Mouse (Mus musculus): ENCODE data around the gene Pnma1. TPM values are rescaled to one million over a fixed set of nuclear protein-coding genes. Genes with fewer than 3 reads are reported as not detected.

Pnma1 gene
- polyA plus RNA-seq (2012; rRNA removed) = 0.70 and 0.77 TPM in 2 replicates

DNA sequence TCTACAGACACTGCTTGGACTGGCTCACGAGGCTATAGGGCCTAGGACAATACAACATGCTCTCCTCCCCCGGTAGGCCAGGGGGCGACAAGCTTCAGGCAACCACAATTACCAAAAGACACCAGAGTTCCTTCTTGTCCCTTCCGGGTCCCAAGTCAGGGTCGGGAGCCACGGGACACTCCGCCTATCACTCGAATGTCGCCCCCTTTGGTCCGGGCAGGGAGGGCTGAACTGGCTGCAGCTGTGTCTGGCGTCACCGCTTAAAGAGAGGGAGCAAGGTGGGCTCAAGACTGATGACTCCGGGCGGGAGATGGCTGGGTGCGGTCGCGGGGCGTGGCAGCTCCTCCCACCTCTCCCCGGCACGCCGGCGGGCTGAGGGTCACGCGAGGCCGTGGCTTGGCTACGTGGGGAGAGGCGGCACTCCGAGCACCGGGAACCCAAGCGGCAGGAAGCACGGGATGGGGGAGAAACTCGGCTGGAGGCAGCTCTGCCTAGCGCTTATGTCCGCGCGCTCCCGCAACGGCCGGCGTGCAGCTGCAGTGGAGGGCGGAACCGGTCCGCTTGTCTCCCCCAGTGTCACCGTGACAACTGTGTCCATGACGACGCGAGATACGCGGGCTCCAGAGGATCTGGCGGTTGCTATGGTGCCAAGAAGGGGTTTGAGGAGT lies at the start of gene Pnma1:
Gene Pnma1, minus strand, starts transcription at position 536 of the 668 bp plus-strand sequence.

DNA sequence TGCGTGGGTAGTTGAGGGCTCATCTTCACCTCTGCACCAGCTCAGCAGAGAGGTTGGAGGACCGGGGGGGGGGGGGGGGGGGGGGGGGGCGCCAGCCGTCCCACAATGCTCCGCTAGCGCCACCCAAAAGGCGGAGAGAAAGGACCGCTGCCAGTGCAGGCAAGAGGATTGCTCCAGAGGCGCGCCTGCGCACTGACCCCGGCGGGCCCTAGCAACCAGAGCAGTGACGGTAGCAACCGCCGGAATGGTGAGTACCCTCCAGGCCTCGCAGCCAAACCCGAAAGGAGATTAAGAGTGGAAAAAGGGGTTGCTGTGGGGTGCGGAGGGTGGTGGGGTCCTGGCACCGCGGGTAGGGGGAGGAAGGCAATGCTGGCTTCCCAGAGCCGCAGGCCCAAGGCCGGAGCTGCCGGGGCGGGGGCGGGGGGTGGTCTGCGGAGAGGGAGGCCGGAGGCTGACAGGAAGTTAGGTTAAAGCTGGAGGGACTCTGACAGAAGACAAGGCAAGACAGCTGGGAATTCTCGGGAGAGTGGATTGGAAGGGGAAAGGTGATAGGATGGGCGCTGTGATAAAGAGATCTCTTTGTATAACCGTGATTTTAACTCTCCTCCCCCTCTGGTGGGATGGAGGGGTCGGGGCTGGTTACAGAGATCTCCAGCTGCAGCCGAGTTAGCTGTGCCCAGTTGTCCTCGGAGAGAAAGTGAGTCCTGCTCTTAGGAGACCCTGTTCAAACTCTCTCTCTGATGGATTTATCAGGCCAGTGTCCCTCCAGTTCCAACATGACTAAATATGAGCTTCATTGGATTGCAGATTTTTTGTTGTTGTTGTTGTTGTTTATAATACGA lies 33.9 kb downstream of the Pnma1 start, which contains the start of gene Dnal1:
Gene Dnal1, plus strand, starts transcription at position 214 of the 842 bp plus-strand sequence.

GRCm38 (mm10) chr12:84100604-84101492 lies 47.4 kb downstream of the Pnma1 start, which contains the start of gene Acot6:
Gene Acot6, plus strand, starts transcription at chr12:84100654.

Other genes with a start within 250 kb of the Pnma1 start
- gene Numb, start 226.6 kb downstream of the Pnma1 start, polyA plus RNA-seq (2012; rRNA removed) = 71.9 and 86.5 TPM in 2 replicates
- 30.3 and 43.9 TPM in 2 replicates for gene Riox1, start 197.9 kb downstream of the Pnma1 start, polyA plus RNA-seq (2012; rRNA removed)
- gene Heatr4, start 163.6 kb downstream of the Pnma1 start, polyA plus RNA-seq (2012; rRNA removed) = 0.10 and 0.17 TPM in 2 replicates
- 29.5 and 34.1 TPM in 2 replicates for gene Acot2, start 160.6 kb downstream of the Pnma1 start, polyA plus RNA-seq (2012; rRNA removed)
- 47.4 and 72.4 TPM in 2 replicates for gene Acot1, start 139.0 kb downstream of the Pnma1 start, polyA plus RNA-seq (2012; rRNA removed)
- gene Acot4, start 110.1 kb downstream of the Pnma1 start, polyA plus RNA-seq (2012; rRNA removed) = 0.85 and 1.4 TPM in 2 replicates
- gene Gm49366, start 109.6 kb downstream of the Pnma1 start, polyA plus RNA-seq (2012; rRNA removed) = not detected in 2 replicates
- gene Acot3, start 96.3 kb downstream of the Pnma1 start, polyA plus RNA-seq (2012; rRNA removed) = 0.63 TPM in 2 replicates
- gene Acot5, start 79.2 kb downstream of the Pnma1 start, polyA plus RNA-seq (2012; rRNA removed) = 0.43 and 1.1 TPM in 2 replicates
- gene Acot6, start 47.8 kb downstream of the Pnma1 start, polyA plus RNA-seq (2012; rRNA removed) = 6.7 and 8.8 TPM in 2 replicates
- gene Dnal1, start 34.1 kb downstream of the Pnma1 start, polyA plus RNA-seq (2012; rRNA removed) = 5.1 and 5.3 TPM in 2 replicates
- gene Elmsan1, start 70.4 kb upstream of the Pnma1 start, polyA plus RNA-seq (2012; rRNA removed) = 14.0 and 15.7 TPM in 2 replicates
- gene Ptgr2, start 136.7 kb upstream of the Pnma1 start, polyA plus RNA-seq (2012; rRNA removed) = 5.3 and 6.0 TPM in 2 replicates
- 25.1 and 28.1 TPM in 2 replicates for gene Zfp410, start 168.4 kb upstream of the Pnma1 start, polyA plus RNA-seq (2012; rRNA removed)
- 53.8 and 70.6 TPM in 2 replicates for gene Coq6, start 213.2 kb upstream of the Pnma1 start, polyA plus RNA-seq (2012; rRNA removed)
- 1.7 and 1.9 TPM in 2 replicates for gene Fam161b, start 213.3 kb upstream of the Pnma1 start, polyA plus RNA-seq (2012; rRNA removed)

All from ovary, adult 2 months (tissue).